Mouse (Mus musculus) E14TG2a.4 (cell line): ENCODE results near the gene Taf5l.
"Not testable (repeated sequence)": the region's sequence is repeated elsewhere in the genome, so short reads cannot be mapped to it uniquely, and the experiment has no call there.

ENCODE experiments used
- H3K27me3 ChIP-seq: 2 replicates; pipeline ENCODE4 v1.6.1; 2014; ENCODE audit warnings: low read length, control low read depth; ENCODE audit not compliant: insufficient read depth
- H3K36me3 ChIP-seq: 2 replicates; pipeline ENCODE4 v1.6.1; 2014; ENCODE audit warnings: low read length, control low read depth; ENCODE audit not compliant: insufficient read depth
- H3K4me1 ChIP-seq: replicated peaks from 2 replicates; pipeline ENCODE4 v1.6.1; 2014; ENCODE audit warnings: low read depth, low read length, control low read depth
- H3K4me3 ChIP-seq: replicated peaks from 2 replicates; pipeline ENCODE4 v1.5.1; 2014; ENCODE audit warnings: mild to moderate bottlenecking, low read length
- H3K9me3 ChIP-seq: 2 replicates; pipeline ENCODE4 v1.6.1; 2014; ENCODE audit warnings: low read length, control low read depth
- CTCF ChIP-seq: conservative IDR thresholded peaks from 2 replicates; pipeline ENCODE4 v1.5.1; 2014; ENCODE audit warnings: low read length
- NANOG ChIP-seq: IDR thresholded peaks from 2 replicates; pipeline ENCODE4 v1.6.1; 2014; ENCODE audit warnings: borderline replicate concordance, low read length, mixed read lengths
- POU5F1 ChIP-seq: IDR thresholded peaks from 2 replicates; pipeline ENCODE4 v1.6.1; 2014; ENCODE audit warnings: low read length, borderline replicate concordance

Gene Taf5l

GRCm38 (mm10) chr8:124045856-124046255 lies 24.7 kb upstream of the Taf5l start:
- H3K4me1 ChIP-seq: peaks cover 11% of the 10 kb centered on the region
- H3K27me3 ChIP-seq: no peaks in the 10 kb centered on the region
- no peak for TF ChIP-seq CTCF
- no peak for TF ChIP-seq POU5F1
- no peak for TF ChIP-seq NANOG

GRCm38 (mm10) chr8:124044931-124045330 lies 23.7 kb upstream of the Taf5l start:
- Histone ChIP-seq H3K36me3 (peaks cover 92% of the 10 kb centered on the region), H3K9me3 (no peaks in the 10 kb centered on the region), H3K4me3 (no peak overlapping the region), H3K27me3 (no peaks in the 10 kb centered on the region), H3K4me1 (peaks cover 11% of the 10 kb centered on the region)
- TF ChIP-seq NANOG: no peak
- no peak for TF ChIP-seq POU5F1
- TF ChIP-seq CTCF: no peak

More at GRCm38 (mm10) chr8:124045856-124046255, 24.7 kb upstream of the Taf5l start:
- Histone ChIP-seq H3K9me3 (no peaks in the 10 kb centered on the region), H3K4me3 (no peak overlapping the region), H3K36me3 (peaks cover 92% of the 10 kb centered on the region)

- TF ChIP-seq CTCF: no peak
- TF ChIP-seq POU5F1: no peak
- TF ChIP-seq NANOG: no peak
- no peaks in the 10 kb centered on the region for H3K27me3 ChIP-seq
Measured at GRCm38 (mm10) chr8:124044421-124044820, 23.2 kb upstream of the Taf5l start.

GRCm38 (mm10) chr8:124042201-124042600 lies 21.0 kb upstream of the Taf5l start:
- Histone ChIP-seq H3K4me1 (peaks cover 13% of the 10 kb centered on the region), H3K36me3 (peaks cover 97% of the 10 kb centered on the region), H3K27me3 (no peaks in the 10 kb centered on the region), H3K9me3 (no peaks in the 10 kb centered on the region), H3K4me3 (no peak overlapping the region)
- TF ChIP-seq CTCF (no peak), NANOG (no peak), POU5F1 (no peak)

More at GRCm38 (mm10) chr8:124044421-124044820, 23.2 kb upstream of the Taf5l start:
- Histone ChIP-seq H3K36me3 (peaks cover 92% of the 10 kb centered on the region), H3K9me3 (no peaks in the 10 kb centered on the region), H3K4me3 (no peak overlapping the region), H3K4me1 (peaks cover 11% of the 10 kb centered on the region)

GRCm38 (mm10) chr8:124039351-124039750 lies 18.2 kb upstream of the Taf5l start:
- Histone ChIP-seq H3K9me3 (no peaks in the 10 kb centered on the region), H3K27me3 (no peaks in the 10 kb centered on the region), H3K36me3 (peaks cover 98% of the 10 kb centered on the region), H3K4me3 (no peak overlapping the region), H3K4me1 (peaks cover 2% of the 10 kb centered on the region; the same call in 1 of the 2 replicates)
- TF ChIP-seq POU5F1 (no peak), NANOG (no peak), CTCF (no peak)

- peaks cover 98% of the 10 kb centered on the region for H3K36me3 ChIP-seq
- H3K27me3 ChIP-seq: no peaks in the 10 kb centered on the region
- no peak for TF ChIP-seq CTCF
- TF ChIP-seq POU5F1: no peak
- TF ChIP-seq NANOG: no peak
- H3K4me1 ChIP-seq: peaks cover 12% of the 10 kb centered on the region
- no peak overlapping the region for H3K4me3 ChIP-seq
- H3K9me3 ChIP-seq: no peaks in the 10 kb centered on the region
Measured at GRCm38 (mm10) chr8:124038121-124038520, 16.9 kb upstream of the Taf5l start.

- H3K27me3 ChIP-seq: no peaks in the 10 kb centered on the region
- H3K36me3 ChIP-seq: peaks cover 97% of the 10 kb centered on the region
- peaks cover 51% of the 10 kb centered on the region for H3K4me1 ChIP-seq
- TF ChIP-seq NANOG (no peak), CTCF (peak; percentile 39)
- H3K4me3 ChIP-seq: no peak overlapping the region
- no peaks in the 10 kb centered on the region for H3K9me3 ChIP-seq
Measured at GRCm38 (mm10) chr8:124033400-124033799, 12.2 kb upstream of the Taf5l start.

GRCm38 (mm10) chr8:124027831-124028230 lies 6.6 kb upstream of the Taf5l start:
- H3K9me3 ChIP-seq: no peaks in the 10 kb centered on the region
- no peaks in the 10 kb centered on the region for H3K27me3 ChIP-seq
- H3K36me3 ChIP-seq: peaks cover 96% of the 10 kb centered on the region
- H3K4me1 ChIP-seq: peaks cover 65% of the 10 kb centered on the region
- no peak overlapping the region for H3K4me3 ChIP-seq
- TF ChIP-seq NANOG (no peak), POU5F1 (no peak), CTCF (no peak)

- not testable (repeated sequence) for H3K27me3 ChIP-seq, H3K4me3 ChIP-seq, H3K9me3 ChIP-seq
- Histone ChIP-seq H3K36me3 (peaks cover 90% of the 10 kb centered on the region), H3K4me1 (peaks cover 64% of the 10 kb centered on the region)
Measured at GRCm38 (mm10) chr8:124026265-124026664, 5.1 kb upstream of the Taf5l start.
